Mouse (Mus musculus) olfactory bulb, adult 2 months (tissue): ENCODE measurements around the gene Bicdl1.

Experiments
- CTCF ChIP-seq: fragments of 200-500 bp; IDR thresholded peaks from 2 replicates; pipeline ENCODE4 v1.5.1; 2012; ENCODE audit warnings: low read depth, mild to moderate bottlenecking, low read length, moderate library complexity; ENCODE audit not compliant: insufficient read depth
- POLR2A ChIP-seq: fragments of 200-500 bp; IDR thresholded peaks from 2 replicates; pipeline ENCODE4 v1.6.1; 2012; ENCODE audit warnings: mild to moderate bottlenecking, low read depth, low read length, moderate library complexity; ENCODE audit not compliant: insufficient read depth

- no peak for TF ChIP-seq POLR2A
- no peak for TF ChIP-seq CTCF
Observed at GRCm38 (mm10) chr5:115696811-115697210, 34.6 kb downstream of the Bicdl1 start.
